Mouse (Mus musculus): ENCODE measurements around the gene Gab3.
"Not testable (repeated sequence)": the region's sequence is repeated elsewhere in the genome, so short reads cannot be mapped to it uniquely, and the experiment has no call there.

DNA sequence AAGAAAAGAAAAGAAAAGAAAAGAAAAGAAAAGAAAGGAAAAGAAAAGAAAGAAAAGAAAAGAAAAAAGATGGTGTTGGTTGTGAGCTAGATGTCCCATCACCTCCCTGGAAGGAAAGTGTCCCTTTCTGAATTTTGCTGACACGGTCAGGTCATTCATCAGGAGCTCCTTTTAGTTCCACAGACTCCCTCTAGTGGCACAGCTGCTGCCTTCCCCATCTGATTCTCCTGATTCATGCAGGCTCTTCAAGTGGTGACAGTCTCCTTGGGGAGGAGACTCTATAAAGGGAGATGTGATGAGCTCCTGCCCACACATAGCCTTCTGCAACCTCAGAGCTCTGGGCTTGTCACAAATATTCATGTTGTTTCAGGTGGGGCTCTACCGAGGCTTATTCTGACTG lies 122.4 kb downstream of the Gab3 start:
- not testable (repeated sequence) for TF ChIP-seq POLR2A (IDR thresholded peaks at IDR 0.05; ENCODE audit: borderline replicate concordance, extremely low read depth, insufficient read depth, insufficient read length, poor library complexity, severe bottlenecking); CTCF (IDR thresholded peaks at IDR 0.05; ENCODE audit: borderline replicate concordance, extremely low read depth, insufficient read depth, insufficient read length)

Measured in brain, embryonic 14.5 days (tissue).